Mouse (Mus musculus): ENCODE data around the gene Gm10153.

GRCm38 (mm10) chr7:142231540-142231939 is 41.4 kb upstream of the Gm10153 start:
- TF ChIP-seq POLR2AphosphoS5 (IDR thresholded peaks at IDR 0.05; ENCODE audit: insufficient replicate concordance, low read depth, low read length): no peak
- no peak for TF ChIP-seq CTCF (IDR thresholded peaks at IDR 0.05; ENCODE audit: low read depth, low read length)
- TF ChIP-seq TAL1 (conservative IDR thresholded peaks at IDR 0.05; ENCODE audit: low read depth, low read length): no peak
